Mouse (Mus musculus) kidney, adult 2 months (tissue): ENCODE data around the gene Sox11.

Experiments
- CTCF ChIP-seq: fragments of 200-500 bp; conservative IDR thresholded peaks from 2 replicates; pipeline ENCODE4 v1.5.1; 2011; ENCODE audit warnings: low read depth, mild to moderate bottlenecking, control low read depth, low read length, moderate library complexity, mixed read lengths; ENCODE audit not compliant: insufficient read depth, insufficient read length
- POLR2A ChIP-seq: fragments of 200-500 bp; IDR thresholded peaks from one replicate; pipeline ENCODE4 v1.6.1; 2011; ENCODE audit warnings: low read depth, low read length, control low read depth

DNA sequence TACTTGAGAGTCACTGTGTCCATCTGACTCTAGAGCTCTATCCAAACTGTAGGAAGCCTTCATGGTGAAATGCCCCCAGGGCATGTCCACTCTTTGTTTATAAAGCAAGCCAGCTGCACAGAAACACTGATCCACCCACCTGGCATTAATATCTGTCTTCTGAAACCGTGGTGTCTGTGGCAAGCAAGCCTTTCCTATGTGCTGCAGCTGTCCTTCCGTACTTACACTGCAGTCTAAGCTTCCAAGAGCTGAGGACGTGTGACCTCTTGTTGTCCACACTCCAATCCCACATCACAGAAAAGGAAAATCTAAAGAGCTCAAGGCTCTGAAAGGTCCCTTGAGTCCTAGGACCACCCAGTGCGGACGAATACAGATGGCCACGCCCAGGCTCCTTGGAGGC lies 32.4 kb downstream of the Sox11 start:
- no peak for TF ChIP-seq CTCF
- no peak for TF ChIP-seq POLR2A
